In the genomic region with DNA sequence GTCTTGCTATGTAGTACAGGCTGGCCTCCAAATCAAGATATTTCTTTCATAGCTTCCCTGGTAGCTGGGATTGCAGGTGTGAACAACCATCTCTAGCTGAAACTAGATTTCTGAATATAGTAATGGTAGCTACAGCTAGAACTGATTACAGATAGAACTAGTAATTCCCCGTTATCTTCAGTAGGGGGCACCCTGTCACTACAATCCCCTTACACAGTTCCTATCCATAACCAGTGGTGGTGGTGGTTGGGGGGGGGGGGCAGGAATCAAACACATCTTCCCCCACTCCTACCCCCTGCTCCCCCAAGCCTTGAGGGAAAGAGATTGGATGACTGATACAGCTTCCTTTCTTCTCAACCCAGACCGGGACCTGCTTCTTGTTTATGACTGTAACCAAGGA, we compare ENCODE assay signal across 8 mouse cellular contexts. TPM values are rescaled to one million over a fixed set of nuclear protein-coding genes. Genes with fewer than 3 reads are reported as not detected.
DNase-seq lines count a peak whose midpoint lies in the region; ATAC-seq and TF ChIP-seq lines count a peak whose summit lies in the region.

No protein-coding gene starts in this region.

- H3K4me2 ChIP-seq in liver, embryonic 14.5 days (ENCODE audit: low read depth), result no peak overlapping the region
- no peak overlapping the region for H3K4me2 ChIP-seq in liver, embryonic 11.5 days

- no peak for ATAC-seq in liver, embryonic 14.5 days (ENCODE audit: insufficient read depth)
- ATAC-seq in liver, embryonic 11.5 days (replicated peaks; ENCODE audit: low FRiP score), result no peak; the same call in 1 of the 2 replicates
- ATAC-seq in megakaryocyte progenitor cell, adult 5-6 weeks (replicated peaks; ENCODE audit: poor library complexity), result peak; percentile 86
- no peak for ATAC-seq in inflammation-experienced regulatory T-cells, adult 6 months

- no peaks in the 10 kb centered on the region for H3K27me3 ChIP-seq in liver, embryonic 14.5 days (ENCODE audit: control insufficient read depth, insufficient read depth, low read length)
- no peaks in the 10 kb centered on the region for H3K27me3 ChIP-seq in liver, embryonic 11.5 days (replicated peaks; ENCODE audit: control insufficient read depth, insufficient read depth, low read length)

- no peak overlapping the region for H3K9ac ChIP-seq in liver, embryonic 14.5 days (replicated peaks)
- H3K9ac ChIP-seq in liver, embryonic 11.5 days (ENCODE audit: low read depth, low read length), result no peak overlapping the region

- peak; percentile 52; the same call in 1 of the 2 replicates for TF ChIP-seq CTCF in liver, embryonic 14.5 days (IDR thresholded peaks at IDR 0.05; ENCODE audit: low read depth)

- H3K36me3 ChIP-seq in liver, embryonic 14.5 days (replicated peaks; ENCODE audit: control insufficient read depth, insufficient read depth, low read depth), result no peaks in the 10 kb centered on the region
- H3K36me3 ChIP-seq in liver, embryonic 11.5 days (ENCODE audit: control insufficient read depth, insufficient read depth, low read length), result no peaks in the 10 kb centered on the region

- peak; percentile 67 for DNase-seq in cerebellum, adult 9-10 months
- DNase-seq in cerebellum, postnatal 4 days (ENCODE audit: low spot score in 2 of 2), result no peak
- DNase-seq in liver, embryonic 14.5 days (ENCODE audit: low read depth in 3 of 3, low spot score in 3 of 3), result no peak
- no peak for DNase-seq in liver, embryonic 11.5 days (ENCODE audit: low spot score)
- peak; percentile 68 for DNase-seq in adipocyte (ENCODE audit: low spot score)
- DNase-seq in right cerebral cortex, postnatal 10 days (ENCODE audit: low spot score in 2 of 2), result no peak

- H3K9me3 ChIP-seq in liver, embryonic 14.5 days (ENCODE audit: control insufficient read depth, low read length), result no peaks in the 10 kb centered on the region
- no peaks in the 10 kb centered on the region for H3K9me3 ChIP-seq in liver, embryonic 11.5 days (ENCODE audit: control insufficient read depth, low read length)

- H3K4me3 ChIP-seq in liver, embryonic 14.5 days (ENCODE audit: insufficient read depth in 1 of 2, low read depth in 2 of 2, low read length in 2 of 2), result no peak overlapping the region
- no peak overlapping the region for H3K4me3 ChIP-seq in liver, embryonic 11.5 days (ENCODE audit: low read depth, low read length)

- no peak overlapping the region for H3K27ac ChIP-seq in liver, embryonic 14.5 days
- H3K27ac ChIP-seq in liver, embryonic 11.5 days (ENCODE audit: low read depth, low read length), result no peak overlapping the region

- H3K4me1 ChIP-seq in liver, embryonic 14.5 days (replicated peaks; ENCODE audit: control insufficient read depth in 2 of 2, insufficient read depth in 2 of 2, low read length in 1 of 2), result no peaks in the 10 kb centered on the region
- no peaks in the 10 kb centered on the region for H3K4me1 ChIP-seq in liver, embryonic 11.5 days (replicated peaks; ENCODE audit: control insufficient read depth, insufficient read depth, low read length)

- WGBS in liver, embryonic 14.5 days (ENCODE audit: insufficient replicate concordance), result 27% methylated on average over 2 of the region's 2 CpGs
- 33% methylated on average over 2 of the region's 2 CpGs for whole genome bisulfite sequencing in liver, embryonic 11.5 days

- TF ChIP-seq EP300 in liver, embryonic 14.5 days (IDR thresholded peaks at IDR 0.05; ENCODE audit: low read depth), result no peak

RNA-seq across cellular contexts. Expression of a gene that starts 19.5 kb away (rescaled TPM):
- 1.4 and 1.7 TPM in 2 replicates for polyA plus RNA-seq in liver, embryonic 14.5 days (2012; rRNA removed)
- polyA plus RNA-seq in liver, embryonic 14.5 days (2014; fragmentation: Nextera tagmentation; extraction: Ambion mirVana), result 1.6 and 2.4 TPM in 2 replicates
- polyA plus RNA-seq in liver, embryonic 11.5 days (2014; fragmentation: Nextera tagmentation; extraction: Ambion mirVana), result 4.8 and 5.7 TPM in 2 replicates
- 0.90 and 1.2 TPM in 2 replicates for total RNA-seq in megakaryocyte progenitor cell, adult 5-6 weeks (2015)
- 0.54 and 0.84 TPM in 2 replicates for total RNA-seq in megakaryocyte progenitor cell, adult 5-6 weeks (2017)
- not detected for polyA plus RNA-seq in inflammation-experienced regulatory T-cells, adult 6 months (2017; shearing (Covaris generic))

RNA-seq across cellular contexts. Expression of a gene that starts 23.0 kb away (rescaled TPM):
- 114 and 121 TPM in 2 replicates for polyA plus RNA-seq in liver, embryonic 14.5 days (2012; rRNA removed)
- polyA plus RNA-seq in liver, embryonic 14.5 days (2014; fragmentation: Nextera tagmentation; extraction: Ambion mirVana), result 207 and 218 TPM in 2 replicates
- 554 and 596 TPM in 2 replicates for polyA plus RNA-seq in liver, embryonic 11.5 days (2014; fragmentation: Nextera tagmentation; extraction: Ambion mirVana)
- total RNA-seq in megakaryocyte progenitor cell, adult 5-6 weeks (2015), result 108 and 138 TPM in 2 replicates
- total RNA-seq in megakaryocyte progenitor cell, adult 5-6 weeks (2017), result 493 and 521 TPM in 2 replicates
- 100 to 1,000 TPM in 2 of 3 experiments, 10 to 100 TPM in 1; 88.7 to 105 (median 101) TPM for polyA plus RNA-seq in inflammation-experienced regulatory T-cells, adult 6 months (2017; shearing (Covaris generic))

Comparison
In these comparisons a context has a peak if more than half of its experiments do, and no peak if none do; other contexts are left out.
1. DNase-seq: peak in cerebellum, adult 9-10 months (single experiment) and adipocyte (single experiment); none in cerebellum, postnatal 4 days (0 of 2), liver, embryonic 14.5 days (0 of 3), liver, embryonic 11.5 days (single experiment) and right cerebral cortex, postnatal 10 days (0 of 2).